Mouse (Mus musculus) lung, adult 2 months (tissue): Measurements from ENCODE around the gene Ccng1.

Experiments used
- CTCF ChIP-seq: fragments of 200-500 bp; IDR thresholded peaks from 2 replicates; pipeline ENCODE4 v1.5.1; 2011; ENCODE audit warnings: mild to moderate bottlenecking, low read length, control low read depth; ENCODE audit not compliant: insufficient read depth
- POLR2A ChIP-seq: fragments of 200-500 bp; IDR thresholded peaks from 2 replicates; pipeline ENCODE4 v1.6.1; 2011; ENCODE audit warnings: low read depth, mild to moderate bottlenecking, control low read depth, low read length, borderline replicate concordance; ENCODE audit errors: extremely low read depth

GRCm38 (mm10) chr11:40746361-40746760, 8.8 kb downstream of the Ccng1 start:
- TF ChIP-seq POLR2A (no peak), CTCF (no peak)
